Mouse (Mus musculus) heart, postnatal 4 days (tissue): ENCODE measurements at regions not wholly inside any gene's neighbourhood (a gene's known extent, or its start where the extent isn't known, plus 50 kb on each side); places are given as distances from the start of the nearest gene placed in this dataset.

ENCODE experiments used
- DNase-seq: peaks from one replicate; pipeline ENCODE4 v3.0.0; 2021

DNA sequence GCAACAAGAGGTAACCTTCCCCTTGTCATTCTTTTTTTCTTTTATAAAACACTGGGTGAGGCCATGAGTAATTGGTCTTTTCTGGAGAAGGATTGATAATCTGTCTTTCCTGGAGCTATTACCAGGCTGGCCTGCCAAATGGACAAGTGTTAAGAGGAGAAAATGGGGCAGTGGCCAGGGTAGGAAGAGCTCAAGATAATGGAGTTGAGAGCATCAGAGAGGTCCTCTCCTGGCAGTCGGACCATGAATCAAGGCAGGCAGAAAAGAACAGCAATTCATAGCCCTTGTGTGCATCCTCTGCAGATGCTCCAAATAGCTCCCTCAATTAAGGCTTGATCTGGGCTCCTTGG lies 208.2 kb downstream of the Rpl10-ps3 start:
- no peak for DNase-seq

DNA sequence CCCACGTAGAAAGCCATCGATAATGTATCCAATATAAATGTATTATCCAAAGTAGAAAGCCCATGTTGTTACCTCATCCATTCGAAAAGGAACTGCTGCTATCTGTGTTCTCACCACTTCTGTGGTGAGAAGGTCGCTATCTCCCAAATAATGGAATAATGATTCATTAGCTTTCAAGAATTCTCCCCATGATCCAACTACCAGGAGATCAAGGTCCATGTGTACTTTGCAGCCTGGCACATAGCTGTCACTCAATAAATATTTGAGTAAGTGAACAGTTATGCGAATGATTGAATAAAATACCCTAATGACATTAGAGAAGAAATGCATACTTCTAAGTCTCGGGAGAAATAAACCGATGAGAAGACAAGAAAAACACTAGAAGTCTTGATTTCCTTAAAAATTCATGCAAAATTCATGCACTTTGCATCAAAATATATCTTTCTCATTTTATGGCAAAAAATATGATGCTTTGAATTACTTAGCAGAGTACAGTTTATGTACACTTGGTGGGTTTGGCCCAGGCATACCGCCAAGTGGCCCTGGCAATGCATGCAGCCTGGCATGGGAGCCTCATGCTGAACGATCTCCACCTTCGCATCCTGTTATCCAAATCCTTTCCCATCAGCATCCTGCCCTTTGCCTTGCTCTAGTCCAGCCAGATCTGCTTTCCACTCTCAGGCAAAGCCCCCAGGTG lies 208.7 kb downstream of the Rpl10-ps3 start:
- no peak for DNase-seq

DNA sequence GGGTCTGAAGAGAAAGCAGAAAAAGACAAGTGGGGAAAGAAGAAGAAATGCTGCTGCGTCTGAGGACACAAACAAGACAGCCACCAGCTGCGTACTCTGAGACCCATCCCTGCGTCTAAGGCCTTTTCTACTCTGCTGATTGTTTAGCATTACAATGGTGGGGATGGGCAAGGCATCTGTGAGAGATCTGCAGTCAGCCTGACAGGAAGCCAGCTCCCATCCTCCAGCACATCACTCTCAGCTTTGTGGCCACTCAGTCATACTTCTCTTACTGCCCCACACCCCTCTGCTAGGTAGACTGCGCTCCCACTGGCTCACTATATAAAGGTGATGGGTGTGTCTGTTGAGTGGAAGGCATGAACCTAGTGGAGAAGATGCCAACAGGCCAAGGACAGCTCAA lies 220.5 kb downstream of the Rpl10-ps3 start:
- DNase-seq, result no peak

DNA sequence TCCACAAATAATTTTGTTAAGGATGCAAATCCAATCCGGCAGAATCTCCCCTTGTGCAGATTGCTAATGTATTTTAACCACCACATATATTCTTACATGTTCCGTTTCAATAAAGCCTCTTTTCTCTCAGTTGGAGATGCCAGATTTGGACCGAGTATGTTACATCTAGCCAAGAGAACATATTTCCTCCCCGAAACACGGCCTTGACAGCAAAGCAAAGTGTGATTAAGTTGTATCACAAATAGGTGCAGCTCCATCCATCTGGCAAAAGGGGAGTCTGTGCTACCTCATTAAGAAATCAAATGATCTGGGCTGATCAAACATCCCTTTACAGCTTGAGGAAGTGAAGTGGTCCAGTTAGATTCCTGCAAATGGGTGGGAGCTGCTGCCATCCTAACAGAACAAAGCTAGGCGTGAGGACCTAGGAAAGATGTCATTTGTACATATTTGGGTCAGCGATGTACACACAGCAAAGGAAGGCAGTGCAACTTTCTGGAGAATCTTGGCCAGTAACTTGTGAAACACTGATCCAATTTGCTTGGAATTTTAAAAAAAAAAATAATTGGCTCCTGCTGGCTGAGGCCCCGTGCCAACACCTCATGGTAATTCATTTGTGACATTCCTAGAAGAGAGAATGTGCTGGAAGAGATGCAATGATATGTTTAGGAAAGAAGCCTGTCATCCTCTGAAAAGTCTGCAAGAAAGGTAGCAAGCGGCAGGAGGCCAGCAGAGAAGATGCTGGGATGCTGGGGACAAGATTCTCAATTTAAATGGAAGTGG lies 223.8 kb downstream of the Rpl10-ps3 start:
- DNase-seq, result peak; percentile 16

DNA sequence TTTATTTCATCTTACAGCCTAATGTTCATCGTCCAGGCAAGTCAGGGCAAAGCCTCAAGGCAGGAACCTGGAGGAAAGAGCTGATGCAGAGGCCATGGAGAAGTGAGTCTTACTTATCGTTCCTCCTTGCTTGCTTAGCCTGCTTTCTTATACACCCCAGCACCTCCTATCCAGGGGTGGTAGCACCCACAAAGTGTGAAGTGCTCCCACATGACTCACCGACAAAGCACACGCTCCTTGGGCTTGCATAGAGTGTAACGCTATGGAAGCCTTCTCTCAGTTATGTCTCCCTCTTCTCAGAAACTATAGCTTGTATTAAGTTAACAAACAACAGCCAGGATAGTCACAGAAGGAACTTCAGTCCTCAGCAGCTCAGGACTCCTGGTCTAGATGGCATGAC lies 225.4 kb downstream of the Rpl10-ps3 start:
- no peak for DNase-seq

DNA sequence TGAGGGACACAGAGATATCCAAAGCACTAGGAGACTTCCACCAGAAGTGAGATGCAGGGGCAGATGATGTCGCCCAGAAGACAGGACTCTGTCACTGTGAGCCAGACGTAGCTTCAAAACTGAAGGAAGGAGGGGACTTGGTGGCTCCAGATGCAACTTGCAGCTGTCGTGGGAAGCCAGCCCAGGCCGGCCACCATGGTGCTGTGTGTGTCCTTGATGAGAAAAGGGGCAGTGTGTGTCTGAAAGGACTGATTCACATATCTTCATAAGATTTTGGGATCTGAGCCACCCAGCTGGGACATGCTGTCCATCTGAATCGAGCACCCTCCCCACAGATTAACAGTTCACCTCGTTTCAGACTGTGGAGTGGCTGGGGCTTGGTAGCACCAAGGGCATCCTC lies 226.2 kb downstream of the Rpl10-ps3 start:
- peak; percentile 5 for DNase-seq

DNA sequence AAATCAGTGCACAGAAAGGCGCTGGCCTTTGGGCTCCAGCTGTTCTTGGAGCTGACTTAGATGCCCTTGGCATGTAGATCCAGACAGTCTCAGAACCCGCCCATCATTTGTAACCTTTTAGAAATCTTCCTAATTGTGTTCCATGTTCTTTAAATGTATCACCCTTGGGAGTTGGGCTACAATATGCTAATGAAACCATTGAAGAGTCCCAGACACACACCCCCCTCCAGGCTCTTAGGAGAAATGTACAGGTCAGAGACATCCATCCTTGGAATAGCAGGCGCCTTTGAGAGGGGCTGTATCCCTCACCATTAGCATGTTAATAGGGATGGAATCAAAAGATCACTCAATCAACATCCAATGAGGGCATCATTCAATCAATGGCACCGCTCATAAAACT lies 238.2 kb downstream of the Rpl10-ps3 start:
- DNase-seq, result no peak

DNA sequence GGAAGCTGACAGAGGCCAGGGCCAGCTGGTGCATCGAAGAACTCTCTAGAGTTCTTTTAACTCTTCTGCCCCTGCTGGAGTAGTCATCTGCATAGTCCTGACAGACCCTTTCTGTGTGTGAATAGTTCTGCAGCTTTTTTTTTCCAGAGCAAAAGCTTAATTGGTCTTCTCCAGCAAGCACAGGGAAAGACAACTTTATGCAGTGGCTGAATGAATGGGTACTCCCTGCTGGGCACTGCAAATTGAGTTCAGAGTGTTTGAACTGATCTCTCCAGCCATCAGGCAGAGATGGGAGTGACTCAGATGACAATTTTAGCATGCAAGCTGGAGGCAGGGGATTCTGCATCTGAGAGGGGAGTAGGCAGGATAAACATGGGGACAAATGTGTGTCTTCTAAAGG lies 242.0 kb downstream of the Rpl10-ps3 start:
- DNase-seq, result no peak

DNA sequence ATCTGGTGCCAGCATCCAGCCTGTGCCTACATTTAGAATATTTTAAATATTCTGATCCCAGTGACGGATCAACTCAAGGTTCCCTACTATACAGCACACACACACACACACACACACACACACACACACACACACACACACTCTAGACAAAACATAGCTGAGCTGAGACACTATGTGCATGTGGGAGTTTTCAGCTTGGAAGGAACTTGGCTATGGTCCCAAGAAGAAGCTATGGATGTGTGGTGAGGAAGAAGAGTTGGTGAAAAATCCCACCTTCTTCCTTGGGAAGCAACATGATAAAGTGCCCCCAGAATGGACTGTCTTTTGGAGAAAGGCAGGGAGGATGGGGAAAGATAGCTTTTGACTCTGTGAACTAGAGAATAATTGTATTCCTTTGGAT lies 243.7 kb downstream of the Rpl10-ps3 start:
- no peak for DNase-seq

DNA sequence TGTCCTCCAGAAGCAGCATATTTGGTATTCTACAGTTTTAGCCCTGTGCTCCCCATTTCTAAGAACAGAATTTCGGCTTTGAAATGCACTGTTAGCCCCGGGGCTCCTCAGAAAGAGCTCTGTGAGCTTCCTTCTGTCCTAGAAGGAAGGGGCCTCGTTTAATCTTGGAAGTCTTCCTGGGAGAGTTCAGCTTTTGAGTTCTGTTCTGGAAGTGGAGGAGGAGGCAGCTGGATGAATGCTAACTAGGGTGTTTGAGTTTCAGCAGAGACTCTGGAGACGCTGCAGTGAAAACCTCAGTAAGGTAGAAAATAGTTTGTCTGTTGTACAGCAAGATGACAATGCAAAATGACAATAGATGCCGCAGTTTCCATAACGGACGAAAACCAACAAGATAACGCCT lies 253.8 kb downstream of the Rpl10-ps3 start:
- no peak for DNase-seq

DNA sequence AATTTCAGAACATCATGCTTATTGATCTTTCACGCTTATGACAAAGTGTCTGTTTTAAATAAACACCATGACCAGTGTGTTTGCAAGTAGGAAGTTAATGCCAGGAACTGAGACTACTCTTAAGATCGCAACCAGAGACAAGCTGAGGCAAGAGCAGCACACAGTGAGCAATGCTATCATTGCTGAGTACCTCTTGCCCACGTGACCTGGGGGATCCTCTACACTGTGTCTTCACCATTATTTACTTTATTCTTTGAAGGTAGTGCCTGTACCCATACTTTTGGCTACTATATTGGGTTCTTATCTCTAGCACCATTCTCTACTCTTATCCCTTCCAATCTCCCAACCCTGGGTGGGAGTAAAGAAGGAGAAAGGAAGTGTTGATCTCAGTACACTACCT lies 254.9 kb downstream of the Rpl10-ps3 start:
- DNase-seq, result no peak

DNA sequence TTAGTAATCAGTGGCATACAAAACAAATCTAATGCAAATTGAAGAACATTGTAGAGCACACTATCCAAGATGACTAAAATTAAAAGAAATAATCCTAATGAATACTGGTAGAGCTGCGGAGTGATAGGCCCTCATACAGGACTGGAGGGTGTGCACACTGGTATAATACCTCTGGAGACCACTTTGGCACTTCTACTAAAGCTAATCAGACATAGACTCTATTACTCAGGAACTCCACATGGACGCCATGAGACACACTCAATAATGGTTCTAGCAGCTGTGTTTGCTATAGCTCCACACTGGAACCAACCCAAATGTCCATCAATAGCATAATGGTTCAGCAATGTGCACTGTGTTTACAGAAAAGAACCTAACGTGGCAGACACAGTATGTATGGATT lies 264.6 kb downstream of the Rpl10-ps3 start:
- DNase-seq, result no peak

DNA sequence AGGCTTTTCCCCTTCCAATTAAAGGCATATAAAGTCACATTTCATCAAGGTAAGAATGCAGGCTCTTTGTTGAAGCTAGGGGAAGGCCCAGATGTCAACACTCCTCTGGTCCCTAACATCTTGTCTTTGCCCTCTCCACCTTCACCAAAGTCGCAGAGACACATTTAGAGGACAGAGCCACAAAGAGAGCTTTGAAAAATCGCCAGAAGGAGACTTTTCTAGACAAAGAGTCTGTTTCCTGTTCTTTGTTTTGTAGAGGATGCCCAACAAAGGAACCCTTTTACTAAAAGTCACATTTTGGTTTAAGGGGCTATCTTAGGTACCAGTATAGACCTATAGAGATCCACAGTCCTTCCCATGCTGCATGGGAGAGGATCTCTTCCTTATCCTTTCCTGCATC lies 269.9 kb upstream of the Ncam1 start:
- no peak for DNase-seq

DNA sequence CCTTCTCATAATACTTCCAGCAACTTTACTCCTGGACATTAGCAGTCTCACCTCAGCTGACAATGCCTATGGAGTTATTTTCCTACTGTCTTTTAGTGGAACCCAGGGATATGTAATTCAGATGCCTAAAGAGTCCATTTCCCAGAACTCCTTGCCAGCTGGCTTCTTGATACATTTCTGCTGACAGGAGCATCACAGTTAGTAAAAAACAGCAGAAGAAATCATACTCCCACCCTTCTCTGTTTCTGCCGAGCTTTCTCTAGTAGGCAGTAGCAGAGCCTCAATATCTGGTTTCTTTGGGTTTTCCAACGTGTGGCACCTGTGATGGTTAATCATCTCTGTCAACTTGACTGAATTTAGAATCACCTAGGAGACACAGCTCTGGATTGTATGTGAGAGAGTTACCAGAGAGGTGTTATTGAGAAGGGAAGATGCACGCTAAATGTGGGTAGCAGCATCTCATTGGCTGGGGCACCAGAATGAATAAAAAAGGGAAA lies 269.1 kb upstream of the Ncam1 start:
- DNase-seq, result no peak

DNA sequence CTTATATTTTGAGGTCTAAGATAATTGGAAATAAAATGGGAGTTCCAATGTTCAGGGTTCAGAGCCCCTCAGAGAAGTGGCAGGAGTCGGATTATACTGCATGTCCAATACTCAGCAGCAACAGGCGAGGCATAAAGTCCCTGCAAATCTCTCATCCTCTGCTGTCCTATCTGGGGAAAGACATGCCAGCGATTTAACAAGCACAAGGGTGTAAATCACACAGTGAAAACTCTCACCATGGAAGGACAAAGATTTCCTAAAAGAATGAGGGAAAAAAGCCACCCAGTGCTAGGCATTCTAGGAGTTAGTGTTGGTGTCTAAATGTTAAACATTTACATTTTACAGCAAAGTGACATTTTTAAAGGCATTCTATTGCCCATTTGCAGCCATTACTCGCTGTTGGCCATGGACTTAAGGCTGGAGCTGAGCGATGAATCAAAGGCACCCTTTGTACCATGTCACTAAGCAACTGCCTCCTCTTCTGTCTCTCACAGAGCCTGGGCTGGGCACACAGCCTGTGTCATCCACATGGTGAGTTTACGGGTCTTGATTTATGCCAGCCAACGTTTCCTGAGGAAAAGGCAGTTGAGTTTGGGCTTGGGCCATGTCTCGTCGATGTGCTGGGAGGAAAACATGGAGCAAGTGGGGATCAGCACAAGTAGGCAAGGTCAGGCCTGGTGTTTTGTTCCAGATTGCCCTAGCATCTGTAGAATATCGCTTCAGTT lies 265.9 kb upstream of the Ncam1 start:
- DNase-seq, result no peak

DNA sequence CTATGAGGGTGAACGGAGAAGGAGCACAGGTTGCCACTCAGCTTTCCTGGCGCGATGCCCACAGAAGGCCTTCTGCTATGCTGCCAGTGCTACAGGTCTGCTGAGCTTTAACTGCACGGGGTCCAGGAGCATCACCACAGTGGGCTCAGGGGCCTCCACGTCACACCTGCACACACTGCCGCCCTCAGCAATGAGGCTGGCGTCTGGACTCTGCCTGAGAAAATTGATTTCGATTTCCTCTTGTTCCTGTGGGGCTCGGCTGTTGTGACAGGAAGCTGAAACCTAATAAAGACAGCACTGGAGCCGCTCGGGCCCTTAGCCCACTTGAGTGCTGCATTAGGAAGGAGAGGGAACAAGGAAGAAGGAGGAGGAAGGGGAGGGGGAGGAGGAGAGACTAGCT lies 239.5 kb upstream of the Ncam1 start:
- peak; percentile 10 for DNase-seq

DNA sequence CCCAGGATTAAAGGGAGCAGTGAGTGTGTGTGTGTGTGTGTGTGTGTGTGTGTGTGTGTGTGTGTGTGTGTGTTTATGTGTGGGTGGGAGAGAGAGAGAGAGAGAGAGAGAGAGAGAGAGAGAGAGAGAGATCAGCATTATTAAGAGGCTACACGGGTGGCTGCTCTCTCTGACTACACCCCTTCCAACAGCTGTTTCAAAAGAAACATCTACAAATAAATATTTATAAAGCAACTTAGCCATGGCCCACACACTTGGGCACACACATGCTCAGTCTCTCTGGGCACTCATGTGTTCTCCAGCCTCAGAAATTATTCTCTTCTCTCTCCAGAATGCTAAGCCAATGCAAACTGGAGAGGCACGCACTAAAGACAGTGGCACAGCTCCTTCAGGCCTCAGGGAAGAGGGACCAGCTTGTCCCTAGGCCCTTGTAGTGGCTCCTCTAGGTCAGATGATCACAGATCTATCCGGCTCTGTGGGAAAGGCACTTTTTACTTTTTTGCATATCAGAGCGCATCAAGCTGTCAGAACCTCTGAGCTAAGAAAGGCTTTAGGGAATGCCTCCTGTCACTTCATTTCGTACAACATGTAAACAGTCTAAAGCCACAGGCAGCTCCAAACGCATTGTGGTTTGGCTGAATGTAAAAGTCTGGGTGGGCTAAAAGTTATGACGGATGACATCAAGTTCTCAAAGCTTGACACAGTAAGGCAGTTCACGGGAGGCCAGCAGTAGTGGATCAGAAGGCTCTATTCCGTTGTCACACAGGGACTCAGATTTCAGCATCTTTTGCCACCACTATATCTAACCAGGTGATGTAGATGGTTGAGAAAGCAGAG lies 233.8 kb upstream of the Ncam1 start:
- no peak for DNase-seq

DNA sequence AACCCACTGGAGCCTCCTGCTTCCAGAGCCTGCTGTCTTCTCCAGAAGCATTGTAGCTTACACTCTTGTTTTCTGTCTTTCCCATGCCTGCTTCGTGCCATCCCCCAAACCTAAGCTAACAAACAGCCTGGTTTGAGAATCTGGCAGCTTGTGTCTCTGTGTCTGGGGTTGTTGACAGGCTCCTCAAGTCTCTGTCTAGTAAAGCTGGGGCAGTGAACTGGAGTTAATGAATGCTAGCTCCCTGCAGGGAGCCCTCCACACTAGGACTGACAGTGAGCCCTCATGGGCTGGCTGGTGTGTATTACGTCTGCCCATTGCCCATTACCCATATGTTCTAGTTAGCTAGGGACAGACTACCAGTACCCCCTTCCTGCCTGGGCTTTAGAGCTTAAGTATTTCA lies 232.6 kb upstream of the Ncam1 start:
- no peak for DNase-seq

DNA sequence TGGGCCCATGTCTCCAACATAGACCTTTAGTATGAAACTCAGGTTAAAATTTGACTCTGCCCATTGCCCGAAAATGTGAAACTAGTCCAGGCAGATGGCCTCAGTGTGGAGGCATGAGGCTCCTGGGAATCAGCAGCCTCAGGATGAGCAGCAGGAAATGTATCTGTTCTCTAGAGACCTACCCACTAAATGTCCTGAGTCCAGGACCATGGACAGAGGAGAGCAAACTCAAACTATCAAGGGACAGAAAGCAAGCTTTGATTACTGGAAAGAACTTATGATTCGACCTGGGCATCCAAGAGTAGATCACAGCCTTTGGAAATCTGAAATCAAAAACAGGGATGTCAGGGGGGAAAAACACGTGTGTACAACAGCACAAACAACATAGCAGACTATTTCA lies 230.3 kb upstream of the Ncam1 start:
- peak; percentile 57 for DNase-seq

DNA sequence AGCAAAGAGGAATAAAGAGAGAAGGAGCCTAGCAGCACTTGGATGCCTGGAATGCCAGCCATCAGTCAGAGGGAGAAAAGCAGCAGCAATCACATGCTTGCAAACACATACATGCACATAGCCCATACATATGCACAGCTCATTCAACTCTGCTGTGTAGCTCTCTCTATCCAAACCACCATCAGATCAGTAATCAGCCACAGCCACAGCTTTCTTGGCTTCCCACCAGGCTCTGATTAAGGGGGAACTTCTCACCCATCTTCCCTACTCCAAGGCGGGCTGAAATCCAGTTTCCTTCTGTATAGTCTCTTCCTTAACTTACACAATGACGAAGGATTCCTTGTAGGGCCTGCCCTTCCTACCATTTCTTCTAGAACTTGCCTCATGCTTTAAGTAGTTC lies 229.8 kb upstream of the Ncam1 start:
- no peak for DNase-seq

DNA sequence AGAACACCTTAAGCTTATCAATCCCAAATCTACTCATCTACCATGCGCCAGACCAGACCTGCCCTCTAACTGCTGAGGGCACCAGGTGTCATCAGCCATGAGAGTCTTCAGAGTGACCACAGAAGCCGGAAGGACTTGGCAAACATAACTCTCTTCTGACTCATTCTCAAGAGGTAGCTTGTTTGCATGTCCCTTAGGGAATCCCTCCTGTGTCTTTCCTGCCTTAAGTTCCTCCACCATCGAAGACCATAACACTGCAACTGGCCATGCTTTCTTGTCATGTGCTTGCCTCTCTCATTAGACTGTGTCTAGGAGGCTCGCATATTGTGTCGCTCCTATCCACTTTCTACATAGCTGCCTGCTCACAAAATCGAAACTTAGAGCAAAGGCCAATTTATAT lies 226.1 kb upstream of the Ncam1 start:
- no peak for DNase-seq

DNA sequence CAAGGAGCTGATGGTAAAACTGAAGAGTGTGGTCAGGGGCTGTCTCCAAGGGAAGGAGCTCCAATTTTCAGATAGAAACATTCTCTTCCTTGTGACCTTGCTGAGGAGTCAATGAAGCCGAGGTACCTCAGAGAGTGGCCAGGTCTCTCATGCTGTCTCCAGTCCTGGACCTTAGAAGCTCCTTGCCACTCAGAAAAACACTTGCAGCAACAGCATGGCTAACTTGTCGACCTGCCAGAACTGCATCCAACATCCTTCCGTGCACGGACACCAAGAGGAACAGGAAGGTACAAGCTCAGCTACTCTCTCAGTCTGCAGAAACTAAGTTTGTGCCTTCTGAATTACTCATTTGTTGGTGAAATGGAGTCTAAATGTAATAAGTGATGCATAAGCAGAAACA lies 214.9 kb upstream of the Ncam1 start:
- no peak for DNase-seq
